Comparison of ENCODE assay signal across 18 mouse cellular contexts in genomic region chr16:44560214-44560613, GRCm38 (mm10). TPM values are rescaled to one million over a fixed set of nuclear protein-coding genes. Genes with fewer than 3 reads are reported as not detected.
DNase-seq lines count a peak whose midpoint lies in the region; ATAC-seq and TF ChIP-seq lines count a peak whose summit lies in the region.
"Had no signal": no experiment of that assay in that cellular context is flagged by ENCODE, and none has a peak within 500 bp of the region (broad histone marks: within the 10 kb centered on the region; RNA-seq: fewer than 3 reads in every experiment).

No protein-coding gene starts in this region.

- no peak for ATAC-seq in heart, embryonic 11.5 days (replicated peaks; ENCODE audit: insufficient number of reproducible peaks, low FRiP score, low TSS enrichment)
- no peak for ATAC-seq in midbrain, embryonic 12.5 days (ENCODE audit: low FRiP score, low read depth)
- no peak for ATAC-seq in midbrain, embryonic 15.5 days (replicated peaks)
- no peak for ATAC-seq in embryonic facial prominence, embryonic 15.5 days (ENCODE audit: insufficient number of reproducible peaks, low FRiP score, low TSS enrichment, low read depth)
- ATAC-seq in limb, embryonic 14.5 days (ENCODE audit: low FRiP score, low read depth): no peak
- ATAC-seq in kidney, embryonic 14.5 days (ENCODE audit: low FRiP score, low TSS enrichment): no peak
- ATAC-seq: forebrain, embryonic 16.5 days; hindbrain, postnatal 0 days had no signal

- peaks cover 7% of the 10 kb centered on the region; the same call in 1 of the 2 replicates for H3K4me1 ChIP-seq in heart, embryonic 10.5 days
- peaks cover 3% of the 10 kb centered on the region; the same call in 1 of the 2 replicates for H3K4me1 ChIP-seq in heart, embryonic 11.5 days (ENCODE audit: control insufficient read depth, insufficient read depth, low read length)
- peaks cover 46% of the 10 kb centered on the region for H3K4me1 ChIP-seq in midbrain, embryonic 12.5 days
- H3K4me1 ChIP-seq in midbrain, embryonic 15.5 days: peaks cover 24% of the 10 kb centered on the region
- H3K4me1 ChIP-seq in embryonic facial prominence, embryonic 15.5 days: peaks cover 37% of the 10 kb centered on the region
- H3K4me1 ChIP-seq in limb, embryonic 14.5 days (ENCODE audit: control insufficient read depth, insufficient read depth, low read length): peaks cover 22% of the 10 kb centered on the region
- H3K4me1 ChIP-seq in kidney, embryonic 14.5 days (ENCODE audit: control insufficient read depth, insufficient read depth, low read length): peaks cover 30% of the 10 kb centered on the region

- WGBS in heart, embryonic 10.5 days: 43% methylated on average over 1 of the region's 1 CpGs
- 30% methylated on average over 1 of the region's 1 CpGs for WGBS in heart, embryonic 11.5 days (ENCODE audit: insufficient replicate concordance)
- WGBS in midbrain, embryonic 12.5 days: 7% methylated on average over 1 of the region's 1 CpGs
- 11% methylated on average over 1 of the region's 1 CpGs for WGBS in midbrain, embryonic 15.5 days
- WGBS in embryonic facial prominence, embryonic 15.5 days: 12% methylated on average over 1 of the region's 1 CpGs
- 31% methylated on average over 1 of the region's 1 CpGs for WGBS in limb, embryonic 14.5 days
- 52% methylated on average over 1 of the region's 1 CpGs for WGBS in kidney, embryonic 14.5 days

- H3K9ac ChIP-seq in heart, embryonic 11.5 days (ENCODE audit: low read depth, low read length): no peak overlapping the region
- H3K9ac ChIP-seq in midbrain, embryonic 12.5 days (replicated peaks): no peak overlapping the region
- no peak overlapping the region for H3K9ac ChIP-seq in midbrain, embryonic 15.5 days
- H3K9ac ChIP-seq in embryonic facial prominence, embryonic 15.5 days: no peak overlapping the region
- H3K9ac ChIP-seq in limb, embryonic 14.5 days (ENCODE audit: low read depth, low read length, severe bottlenecking): no peak overlapping the region
- no peak overlapping the region for H3K9ac ChIP-seq in kidney, embryonic 14.5 days (ENCODE audit: low read depth, low read length)
- H3K9ac ChIP-seq: heart, embryonic 13.5 days; hindbrain, embryonic 13.5 days had no signal

- H3K27ac ChIP-seq in heart, embryonic 10.5 days: no peak overlapping the region
- no peak overlapping the region for H3K27ac ChIP-seq in heart, embryonic 11.5 days (ENCODE audit: low read depth, low read length)
- peak overlapping the region; percentile 52 for H3K27ac ChIP-seq in midbrain, embryonic 12.5 days (replicated peaks)
- no peak overlapping the region for H3K27ac ChIP-seq in midbrain, embryonic 15.5 days
- H3K27ac ChIP-seq in embryonic facial prominence, embryonic 15.5 days (replicated peaks): peak overlapping the region; percentile 99
- H3K27ac ChIP-seq in limb, embryonic 14.5 days (replicated peaks; ENCODE audit: low read depth, low read length): peak overlapping the region; percentile 20
- no peak overlapping the region for H3K27ac ChIP-seq in kidney, embryonic 14.5 days (ENCODE audit: low read depth, low read length)
- H3K27ac ChIP-seq: heart, adult 2 months; heart, embryonic 13.5 days; hindbrain, embryonic 13.5 days; hindbrain, postnatal 0 days had no signal

- H3K4me3 ChIP-seq in heart, embryonic 10.5 days: no peak overlapping the region
- no peak overlapping the region for H3K4me3 ChIP-seq in heart, embryonic 11.5 days (ENCODE audit: low read depth, low read length)
- H3K4me3 ChIP-seq in midbrain, embryonic 12.5 days: no peak overlapping the region
- H3K4me3 ChIP-seq in midbrain, embryonic 15.5 days: no peak overlapping the region
- H3K4me3 ChIP-seq in embryonic facial prominence, embryonic 15.5 days (replicated peaks): no peak overlapping the region
- H3K4me3 ChIP-seq in limb, embryonic 14.5 days (replicated peaks; ENCODE audit: low read length): no peak overlapping the region
- H3K4me3 ChIP-seq in kidney, embryonic 14.5 days (ENCODE audit: low read length): no peak overlapping the region
- H3K4me3 ChIP-seq: heart, adult 2 months; heart, embryonic 13.5 days; hindbrain, embryonic 13.5 days had no signal

- no peaks in the 10 kb centered on the region for H3K9me3 ChIP-seq in heart, embryonic 10.5 days
- no peaks in the 10 kb centered on the region for H3K9me3 ChIP-seq in heart, embryonic 11.5 days (replicated peaks; ENCODE audit: control insufficient read depth, low read length)
- no peaks in the 10 kb centered on the region for H3K9me3 ChIP-seq in midbrain, embryonic 12.5 days
- H3K9me3 ChIP-seq in midbrain, embryonic 15.5 days: no peaks in the 10 kb centered on the region
- no peaks in the 10 kb centered on the region for H3K9me3 ChIP-seq in embryonic facial prominence, embryonic 15.5 days (replicated peaks)
- no peaks in the 10 kb centered on the region for H3K9me3 ChIP-seq in limb, embryonic 14.5 days (ENCODE audit: control insufficient read depth, low read length)
- peaks cover 5% of the 10 kb centered on the region for H3K9me3 ChIP-seq in kidney, embryonic 14.5 days (ENCODE audit: control insufficient read depth, low read length)
- H3K9me3 ChIP-seq: G1E; heart, embryonic 13.5 days; hindbrain, embryonic 13.5 days had no signal

- no peaks in the 10 kb centered on the region for H3K36me3 ChIP-seq in heart, embryonic 10.5 days
- H3K36me3 ChIP-seq in heart, embryonic 11.5 days (ENCODE audit: control insufficient read depth, insufficient read depth, low read length): no peaks in the 10 kb centered on the region
- no peaks in the 10 kb centered on the region for H3K36me3 ChIP-seq in midbrain, embryonic 12.5 days
- no peaks in the 10 kb centered on the region for H3K36me3 ChIP-seq in midbrain, embryonic 15.5 days (replicated peaks)
- no peaks in the 10 kb centered on the region for H3K36me3 ChIP-seq in embryonic facial prominence, embryonic 15.5 days
- no peaks in the 10 kb centered on the region for H3K36me3 ChIP-seq in limb, embryonic 14.5 days (ENCODE audit: control insufficient read depth, insufficient read depth, low read length)
- no peaks in the 10 kb centered on the region for H3K36me3 ChIP-seq in kidney, embryonic 14.5 days (ENCODE audit: control insufficient read depth, insufficient read depth, low read length)
- H3K36me3 ChIP-seq: G1E; heart, embryonic 13.5 days; hindbrain, embryonic 13.5 days had no signal

- no peak for TF ChIP-seq POLR2A in limb, embryonic 14.5 days (IDR thresholded peaks at IDR 0.05; ENCODE audit: borderline replicate concordance, extremely low read depth, insufficient read depth, insufficient read length)

- H3K4me2 ChIP-seq in heart, embryonic 11.5 days: no peak overlapping the region
- H3K4me2 ChIP-seq in midbrain, embryonic 12.5 days (replicated peaks): 0 out of 2 replicates have a peak overlapping the region, but pooled peaks have one; percentile 61
- H3K4me2 ChIP-seq in midbrain, embryonic 15.5 days: no peak overlapping the region
- no peak overlapping the region for H3K4me2 ChIP-seq in embryonic facial prominence, embryonic 15.5 days (replicated peaks)
- H3K4me2 ChIP-seq in limb, embryonic 14.5 days (replicated peaks; ENCODE audit: low read depth, low read length, severe bottlenecking): no peak overlapping the region
- no peak overlapping the region for H3K4me2 ChIP-seq in kidney, embryonic 14.5 days (replicated peaks; ENCODE audit: low read depth, low read length)
- H3K4me2 ChIP-seq: heart, embryonic 13.5 days had no signal

- peak; percentile 51 for DNase-seq in heart, embryonic 10.5 days (ENCODE audit: low spot score)
- no peak for DNase-seq in limb, embryonic 14.5 days (ENCODE audit: low spot score)
- no peak for DNase-seq in testis, postnatal 10 days (ENCODE audit: low spot score)
- DNase-seq: adrenal gland, postnatal 14 days; cerebellum, postnatal 25 days; gastrocnemius, postnatal 14 days; heart, adult 2 months; heart, postnatal 36 days had no signal

- no peaks in the 10 kb centered on the region for H3K27me3 ChIP-seq in heart, embryonic 10.5 days (ENCODE audit: insufficient read depth, poor library complexity, severe bottlenecking)
- no peaks in the 10 kb centered on the region for H3K27me3 ChIP-seq in heart, embryonic 11.5 days (ENCODE audit: control insufficient read depth, insufficient read depth, low read length)
- no peaks in the 10 kb centered on the region for H3K27me3 ChIP-seq in midbrain, embryonic 12.5 days
- H3K27me3 ChIP-seq in midbrain, embryonic 15.5 days (replicated peaks): no peaks in the 10 kb centered on the region
- H3K27me3 ChIP-seq in embryonic facial prominence, embryonic 15.5 days: no peaks in the 10 kb centered on the region
- H3K27me3 ChIP-seq in limb, embryonic 14.5 days (ENCODE audit: control insufficient read depth, insufficient read depth, low read length): no peaks in the 10 kb centered on the region
- no peaks in the 10 kb centered on the region for H3K27me3 ChIP-seq in kidney, embryonic 14.5 days (ENCODE audit: control insufficient read depth, insufficient read depth, low read length)
- H3K27me3 ChIP-seq: hindbrain, embryonic 13.5 days had no signal

RNA-seq across cellular contexts. Expression of gene Boc, which starts 1.5 kb away (rescaled TPM):
- polyA plus RNA-seq in heart, embryonic 10.5 days (2016; fragmentation: Nextera tagmentation; extraction: Ambion mirVana): 5.4 and 8.7 TPM in 2 replicates
- polyA plus RNA-seq in heart, embryonic 11.5 days (2014; fragmentation: Nextera tagmentation; extraction: Ambion mirVana): 8.7 and 8.9 TPM in 2 replicates
- polyA plus RNA-seq in midbrain, embryonic 12.5 days (2016; fragmentation: Nextera tagmentation; extraction: Ambion mirVana): 52.4 and 67.7 TPM in 2 replicates
- 11.7 and 15.8 TPM in 2 replicates for polyA plus RNA-seq in midbrain, embryonic 15.5 days (2015; fragmentation: Nextera tagmentation; extraction: Ambion mirVana)
- polyA plus RNA-seq in embryonic facial prominence, embryonic 15.5 days (2015; fragmentation: Nextera tagmentation; extraction: Ambion mirVana): 42.3 and 49.1 TPM in 2 replicates
- polyA plus RNA-seq in limb, embryonic 14.5 days (2012; rRNA removed): 91.4 and 121 TPM in 2 replicates
- 59.8 and 72.3 TPM in 2 replicates for polyA plus RNA-seq in limb, embryonic 14.5 days (2014; fragmentation: Nextera tagmentation; extraction: Ambion mirVana)
- 15.2 and 23.5 TPM in 2 replicates for polyA plus RNA-seq in kidney, embryonic 14.5 days (2014; fragmentation: Nextera tagmentation; extraction: Ambion mirVana)
- polyA plus RNA-seq: G1E had no signal

Comparison
In these comparisons a context has a peak if more than half of its experiments do, and no peak if none do; other contexts are left out.
1. H3K27ac ChIP-seq: peak in midbrain, embryonic 12.5 days (single experiment), embryonic facial prominence, embryonic 15.5 days (single experiment) and limb, embryonic 14.5 days (single experiment); none in heart, embryonic 10.5 days (single experiment), heart, embryonic 11.5 days (single experiment), midbrain, embryonic 15.5 days (single experiment) and kidney, embryonic 14.5 days (single experiment).